Mouse (Mus musculus): ENCODE measurements around the gene Hdac1. TPM values are rescaled to one million over a fixed set of nuclear protein-coding genes. Genes with fewer than 3 reads are reported as not detected.
"Not testable (repeated sequence)": the region's sequence is repeated elsewhere in the genome, so short reads cannot be mapped to it uniquely, and the experiment has no call there.

Hdac1 gene
- polyA plus RNA-seq, 1 experiment: 96.7 TPM

GRCm38 (mm10) chr4:129550295-129550694, 7.8 kb upstream of the Hdac1 start:
- Histone ChIP-seq H3K4me3 (ENCODE audit: insufficient read depth, poor library complexity, severe bottlenecking) (no peak overlapping the region), H3K79me3 (ENCODE audit: low read depth) (no peaks in the 10 kb centered on the region), H3K27me3 (ENCODE audit: control insufficient read depth, insufficient read depth, insufficient read length) (peaks cover 6% of the 10 kb centered on the region), H3K79me2 (ENCODE audit: control insufficient read depth, insufficient read depth) (no peaks in the 10 kb centered on the region), H3K36me3 (ENCODE audit: control insufficient read depth, insufficient read depth) (no peaks in the 10 kb centered on the region), H3ac (ENCODE audit: control insufficient read depth, insufficient read length, low read depth) (no peak overlapping the region)
- TF ChIP-seq CEBPB (IDR thresholded peaks at IDR 0.05; ENCODE audit: low read depth): no peak
- no peak for TF ChIP-seq USF1 (IDR thresholded peaks at IDR 0.05; ENCODE audit: low read depth)
- no peak for TF ChIP-seq MYOG (IDR thresholded peaks at IDR 0.05; ENCODE audit: control insufficient read depth, extremely low read depth, insufficient read length)
- TF ChIP-seq MYOD1 (IDR thresholded peaks at IDR 0.05; ENCODE audit: control insufficient read depth, insufficient read length, low read depth): no peak
- TF ChIP-seq CTCF (IDR thresholded peaks at IDR 0.05; ENCODE audit: control insufficient read depth, insufficient read depth, insufficient read length): no peak
- no peak for TF ChIP-seq FOSL1 (IDR thresholded peaks at IDR 0.05; ENCODE audit: insufficient read depth, low read length, poor library complexity, severe bottlenecking)
- TF ChIP-seq MAX (IDR thresholded peaks at IDR 0.05): no peak

GRCm38 (mm10) chr4:129549306-129549705, 6.8 kb upstream of the Hdac1 start:
- no peaks in the 10 kb centered on the region for H3K79me2 ChIP-seq (ENCODE audit: control insufficient read depth, insufficient read depth)
- no peaks in the 10 kb centered on the region for H3K79me3 ChIP-seq (ENCODE audit: low read depth)
- no peak overlapping the region for H3K4me3 ChIP-seq (ENCODE audit: insufficient read depth, poor library complexity, severe bottlenecking)
- no peaks in the 10 kb centered on the region for H3K36me3 ChIP-seq (ENCODE audit: control insufficient read depth, insufficient read depth)
- TF ChIP-seq MAX (IDR thresholded peaks at IDR 0.05) (no peak), MYOG (IDR thresholded peaks at IDR 0.05; ENCODE audit: control insufficient read depth, extremely low read depth, insufficient read length) (no peak), FOSL1 (IDR thresholded peaks at IDR 0.05; ENCODE audit: insufficient read depth, low read length, poor library complexity, severe bottlenecking) (no peak), MYOD1 (IDR thresholded peaks at IDR 0.05; ENCODE audit: control insufficient read depth, insufficient read length, low read depth) (no peak), USF1 (IDR thresholded peaks at IDR 0.05; ENCODE audit: low read depth) (no peak), CEBPB (IDR thresholded peaks at IDR 0.05; ENCODE audit: low read depth) (no peak), CTCF (IDR thresholded peaks at IDR 0.05; ENCODE audit: control insufficient read depth, insufficient read depth, insufficient read length) (no peak)
- H3K27me3 ChIP-seq (ENCODE audit: control insufficient read depth, insufficient read depth, insufficient read length): peaks cover 6% of the 10 kb centered on the region
- no peak overlapping the region for H3ac ChIP-seq (ENCODE audit: control insufficient read depth, insufficient read length, low read depth)

- H3K36me3 ChIP-seq (ENCODE audit: control insufficient read depth, insufficient read depth): not testable (repeated sequence)
Observed at GRCm38 (mm10) chr4:129547631-129548030, 5.1 kb upstream of the Hdac1 start.

GRCm38 (mm10) chr4:129544106-129544505, 1.6 kb upstream of the Hdac1 start:
- Histone ChIP-seq H3K4me3 (ENCODE audit: insufficient read depth, poor library complexity, severe bottlenecking) (no peak overlapping the region), H3K36me3 (ENCODE audit: control insufficient read depth, insufficient read depth) (no peaks in the 10 kb centered on the region), H3K27me3 (ENCODE audit: control insufficient read depth, insufficient read depth, insufficient read length) (no peaks in the 10 kb centered on the region), H3K79me3 (ENCODE audit: low read depth) (peaks cover 30% of the 10 kb centered on the region), H3ac (ENCODE audit: control insufficient read depth, insufficient read length, low read depth) (no peak overlapping the region), H3K79me2 (ENCODE audit: control insufficient read depth, insufficient read depth) (peaks cover 34% of the 10 kb centered on the region)
- TF ChIP-seq MYOD1 (IDR thresholded peaks at IDR 0.05; ENCODE audit: control insufficient read depth, insufficient read length, low read depth) (no peak), CTCF (IDR thresholded peaks at IDR 0.05; ENCODE audit: control insufficient read depth, insufficient read depth, insufficient read length) (no peak), MYOG (IDR thresholded peaks at IDR 0.05; ENCODE audit: control insufficient read depth, extremely low read depth, insufficient read length) (no peak)

More at GRCm38 (mm10) chr4:129547631-129548030, 5.1 kb upstream of the Hdac1 start:
- not testable (repeated sequence) for H3ac ChIP-seq (ENCODE audit: control insufficient read depth, insufficient read length, low read depth); H3K4me3 ChIP-seq (ENCODE audit: insufficient read depth, poor library complexity, severe bottlenecking); H3K79me3 ChIP-seq (ENCODE audit: low read depth); H3K79me2 ChIP-seq (ENCODE audit: control insufficient read depth, insufficient read depth); H3K27me3 ChIP-seq (ENCODE audit: control insufficient read depth, insufficient read depth, insufficient read length)

- H3K4me3 ChIP-seq (ENCODE audit: insufficient read depth, poor library complexity, severe bottlenecking): peak overlapping the region; percentile 95
- H3ac ChIP-seq (ENCODE audit: control insufficient read depth, insufficient read length, low read depth): peak overlapping the region; percentile 64
- H3K79me2 ChIP-seq (ENCODE audit: control insufficient read depth, insufficient read depth): peaks cover 54% of the 10 kb centered on the region
- peaks cover 3% of the 10 kb centered on the region for H3K36me3 ChIP-seq (ENCODE audit: control insufficient read depth, insufficient read depth)
- TF ChIP-seq CEBPB (IDR thresholded peaks at IDR 0.05; ENCODE audit: low read depth): no peak
- no peak for TF ChIP-seq CTCF (IDR thresholded peaks at IDR 0.05; ENCODE audit: control insufficient read depth, insufficient read depth, insufficient read length)
- no peak for TF ChIP-seq MYOG (IDR thresholded peaks at IDR 0.05; ENCODE audit: control insufficient read depth, extremely low read depth, insufficient read length)
- TF ChIP-seq FOSL1 (IDR thresholded peaks at IDR 0.05; ENCODE audit: insufficient read depth, low read length, poor library complexity, severe bottlenecking): no peak
- no peak for TF ChIP-seq MAX (IDR thresholded peaks at IDR 0.05)
- no peak for TF ChIP-seq MYOD1 (IDR thresholded peaks at IDR 0.05; ENCODE audit: control insufficient read depth, insufficient read length, low read depth)
- no peak for TF ChIP-seq USF1 (IDR thresholded peaks at IDR 0.05; ENCODE audit: low read depth)
- H3K79me3 ChIP-seq (ENCODE audit: low read depth): peaks cover 44% of the 10 kb centered on the region
- H3K27me3 ChIP-seq (ENCODE audit: control insufficient read depth, insufficient read depth, insufficient read length): no peaks in the 10 kb centered on the region
Observed at GRCm38 (mm10) chr4:129541868-129542591, 483 bp downstream of the Hdac1 start.

- H3K36me3 ChIP-seq (ENCODE audit: control insufficient read depth, insufficient read depth): peaks cover 5% of the 10 kb centered on the region
Observed at GRCm38 (mm10) chr4:129540012-129540411, 2.5 kb downstream of the Hdac1 start.

GRCm38 (mm10) chr4:129528901-129529300, 13.6 kb downstream of the Hdac1 start:
- H3K36me3 ChIP-seq (ENCODE audit: control insufficient read depth, insufficient read depth): peaks cover 37% of the 10 kb centered on the region
- H3K4me3 ChIP-seq (ENCODE audit: insufficient read depth, poor library complexity, severe bottlenecking); H3K79me3 ChIP-seq (ENCODE audit: low read depth); H3K79me2 ChIP-seq (ENCODE audit: control insufficient read depth, insufficient read depth); H3ac ChIP-seq (ENCODE audit: control insufficient read depth, insufficient read length, low read depth); H3K27me3 ChIP-seq (ENCODE audit: control insufficient read depth, insufficient read depth, insufficient read length): not testable (repeated sequence)

More at GRCm38 (mm10) chr4:129540012-129540411, 2.5 kb downstream of the Hdac1 start:
- Histone ChIP-seq H3K79me3 (ENCODE audit: low read depth) (peaks cover 53% of the 10 kb centered on the region), H3K4me3 (ENCODE audit: insufficient read depth, poor library complexity, severe bottlenecking) (no peak overlapping the region), H3ac (ENCODE audit: control insufficient read depth, insufficient read length, low read depth) (no peak overlapping the region), H3K27me3 (ENCODE audit: control insufficient read depth, insufficient read depth, insufficient read length) (no peaks in the 10 kb centered on the region), H3K79me2 (ENCODE audit: control insufficient read depth, insufficient read depth) (peaks cover 72% of the 10 kb centered on the region)
- peak; percentile 42 for TF ChIP-seq CTCF (IDR thresholded peaks at IDR 0.05; ENCODE audit: control insufficient read depth, insufficient read depth, insufficient read length)
- no peak for TF ChIP-seq MYOG (IDR thresholded peaks at IDR 0.05; ENCODE audit: control insufficient read depth, extremely low read depth, insufficient read length)
